Mouse (Mus musculus) gastrocnemius, postnatal 14 days (tissue): ENCODE results near the gene Pparg. TPM values are rescaled to one million over a fixed set of nuclear protein-coding genes. Genes with fewer than 3 reads are reported as not detected.
A peak's percentile ranks its signal among the peaks of the same experiment; 100 is the strongest.

Experiments
- DNase-seq: peaks from one replicate; pipeline ENCODE4 v3.0.0; 2021; ENCODE audit warnings: mixed read lengths
- intact Hi-C: fragments of 180-260 bp; cut with DNase I; formaldehyde crosslinking; loops from one replicate; pipeline ENCODE4 v1.15.1; 2025; ENCODE audit warnings: low total_unique reads
- total RNA-seq, 2 experiments: library from RNA; stranded (reverse); gene quantifications; 2 replicates each; pipeline ENCODE4 v1.2.3; 2021

Gene Pparg
- total RNA-seq, 2 experiments from 2014 or later = 4.0 to 6.7 TPM

DNA sequence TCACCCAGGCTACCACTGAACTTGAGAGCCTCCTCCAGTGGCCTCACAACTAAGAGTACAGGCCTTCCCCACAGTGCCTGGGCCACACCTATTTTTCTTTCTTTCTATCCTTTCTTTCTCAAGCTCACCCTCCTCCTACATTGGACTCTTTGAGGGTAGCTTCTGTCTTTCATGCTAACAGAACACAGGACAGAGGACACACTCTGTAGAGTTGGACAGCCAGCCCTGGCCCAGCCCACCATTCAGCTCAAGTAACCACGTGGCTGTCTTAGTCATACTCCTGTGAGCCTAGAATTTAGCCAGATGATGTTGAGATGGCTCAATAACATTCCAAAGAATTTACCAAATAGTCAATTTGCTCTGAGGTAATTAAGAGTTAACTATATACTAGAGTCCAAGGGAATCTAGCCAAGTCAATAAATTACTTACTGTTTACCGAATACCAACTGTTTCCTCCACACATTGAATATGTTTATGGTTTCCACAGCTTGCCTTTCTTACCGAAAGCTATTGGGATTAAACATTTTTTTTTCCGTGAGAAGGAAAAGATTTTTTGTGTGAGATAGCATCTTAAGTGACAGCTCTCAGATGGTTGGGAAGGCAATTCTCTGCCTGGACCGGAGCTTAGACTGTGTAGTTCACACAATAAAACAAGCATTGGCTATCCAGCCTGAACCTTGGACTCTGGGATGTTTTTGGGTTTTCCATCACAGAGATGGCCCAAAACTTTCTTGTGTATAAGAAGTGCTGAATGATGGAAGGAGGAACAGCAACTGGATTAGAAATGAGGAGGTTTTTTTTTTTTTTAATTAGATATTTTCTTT lies 10.9 kb upstream of the Pparg start:
- intact Hi-C loops = no loop called here
- no peak for DNase-seq

DNA sequence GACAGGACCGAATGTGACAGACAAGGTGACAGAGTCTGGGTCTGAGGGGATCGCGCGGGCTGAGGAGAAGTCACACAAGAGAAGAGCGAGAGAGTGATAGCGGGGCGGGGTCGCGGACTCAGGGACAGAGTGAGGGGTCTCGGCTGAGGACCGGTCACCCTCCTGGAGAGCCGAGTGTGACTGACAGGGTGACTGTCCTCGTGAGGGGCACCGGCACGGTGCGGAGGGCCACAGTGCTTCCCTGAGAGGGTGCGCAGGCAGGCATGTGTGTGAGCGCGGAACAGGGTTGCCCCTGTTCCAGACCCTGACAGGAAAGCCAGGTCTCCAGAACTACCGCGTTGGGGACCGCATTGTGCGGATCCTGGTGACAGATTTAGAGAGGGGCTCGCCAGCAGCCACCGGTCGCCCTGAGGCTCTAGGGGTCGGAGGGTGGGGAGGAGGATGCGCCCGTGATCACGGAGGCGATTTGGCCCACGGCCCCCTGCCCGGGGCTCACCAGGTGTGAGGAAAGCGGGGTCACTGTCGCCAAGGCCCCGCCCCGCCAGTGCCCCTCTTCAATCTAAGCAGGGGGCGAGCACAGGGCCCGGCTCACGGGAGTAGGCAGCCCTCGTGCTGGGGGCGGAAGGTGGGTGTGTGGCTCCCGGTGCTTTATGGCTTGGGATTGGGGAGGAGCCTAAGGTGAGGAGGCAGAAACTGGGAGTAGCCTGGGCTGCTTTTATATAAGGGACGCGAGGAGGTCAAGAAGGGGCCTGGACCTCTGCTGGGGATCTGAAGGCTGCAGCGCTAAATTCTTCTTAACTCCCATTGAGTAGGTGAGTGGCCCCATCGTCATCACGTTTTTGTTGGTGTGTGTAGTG lies 1.1 kb downstream of the Pparg start:
- peak; percentile 7 for DNase-seq
- intact Hi-C loops = no loop called here

DNA sequence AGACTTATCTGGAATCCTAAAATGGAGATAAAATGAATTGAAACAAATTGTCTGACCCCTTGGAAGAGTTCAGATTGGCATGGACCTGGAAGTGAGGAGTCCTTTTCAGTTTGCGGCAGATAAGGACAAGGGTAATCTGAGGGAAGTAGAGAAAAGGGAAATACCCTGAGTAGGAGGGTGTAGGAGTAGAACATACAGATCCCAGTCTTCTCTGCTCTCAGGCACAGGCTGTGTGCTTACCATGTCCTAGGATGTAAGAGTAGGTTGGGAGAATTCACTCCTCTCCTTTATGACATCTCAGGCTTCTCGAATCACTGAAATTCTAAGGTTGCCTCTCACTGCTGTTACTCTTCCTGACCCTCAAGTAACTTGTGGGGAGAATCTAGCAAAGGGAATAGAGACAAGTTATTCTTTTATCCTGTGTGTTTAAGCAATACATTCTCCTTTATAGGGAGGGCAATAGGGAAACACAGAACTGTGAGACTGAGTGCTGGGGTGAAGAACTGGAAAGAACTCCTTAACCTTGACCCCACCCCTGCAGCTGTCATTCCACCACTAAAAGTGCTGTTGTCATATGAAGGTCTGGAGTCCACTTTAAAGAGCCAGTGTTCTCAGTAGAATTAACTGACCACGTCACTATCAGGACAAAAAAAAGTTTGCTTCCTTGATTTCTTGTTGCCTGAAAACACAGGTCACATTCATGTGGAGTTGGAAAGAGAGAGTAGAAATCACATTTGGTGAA lies 6.3 kb downstream of the Pparg start:
- DNase-seq = no peak
- intact Hi-C loops = no loop called here

DNA sequence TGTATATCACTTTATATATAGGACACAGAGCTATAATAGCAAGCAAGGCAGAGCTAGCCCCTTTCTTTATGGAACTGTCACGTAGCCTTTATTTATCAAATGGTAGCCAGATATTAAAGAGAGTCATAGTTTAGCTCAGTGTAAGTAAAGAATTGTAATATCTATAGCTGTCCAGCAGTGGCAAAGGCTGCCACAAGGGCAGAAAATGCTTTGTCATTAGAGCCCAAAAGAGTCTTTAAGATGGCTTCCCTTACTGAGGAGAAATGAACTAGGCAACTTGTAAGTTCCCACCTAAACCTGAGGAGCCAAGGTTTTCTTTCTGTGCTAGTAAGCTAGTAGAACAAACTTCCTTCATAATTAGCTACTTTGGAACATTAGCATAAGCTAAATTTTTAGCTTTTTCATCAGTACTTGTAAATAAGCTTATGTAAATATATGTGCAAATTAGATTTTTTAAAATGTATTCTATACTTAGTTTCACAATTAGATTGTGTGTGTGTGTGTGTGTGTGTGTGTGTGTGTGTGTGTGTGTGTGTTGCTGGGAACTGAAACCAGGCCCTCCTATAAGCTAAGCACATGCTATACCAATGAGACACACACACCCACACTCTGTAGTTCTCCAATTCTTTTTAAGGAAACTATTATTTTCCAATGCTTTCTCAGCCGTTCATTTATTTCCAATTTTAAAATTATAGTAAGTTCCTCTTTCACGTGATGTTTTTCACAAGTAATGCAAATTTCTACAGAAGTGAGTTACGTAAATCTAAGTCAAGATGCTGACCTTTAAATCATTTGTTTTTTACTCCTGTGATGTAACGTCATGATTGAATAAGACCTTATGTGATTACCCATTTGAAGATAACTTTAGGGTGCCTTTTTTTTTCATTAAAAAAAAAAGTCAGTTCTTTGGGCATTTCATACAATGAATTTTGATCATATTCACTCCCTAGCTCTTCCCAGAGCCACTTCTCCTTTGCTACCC lies 14.4 kb downstream of the Pparg start:
- intact Hi-C loops = no loop called here
- DNase-seq = no peak

DNA sequence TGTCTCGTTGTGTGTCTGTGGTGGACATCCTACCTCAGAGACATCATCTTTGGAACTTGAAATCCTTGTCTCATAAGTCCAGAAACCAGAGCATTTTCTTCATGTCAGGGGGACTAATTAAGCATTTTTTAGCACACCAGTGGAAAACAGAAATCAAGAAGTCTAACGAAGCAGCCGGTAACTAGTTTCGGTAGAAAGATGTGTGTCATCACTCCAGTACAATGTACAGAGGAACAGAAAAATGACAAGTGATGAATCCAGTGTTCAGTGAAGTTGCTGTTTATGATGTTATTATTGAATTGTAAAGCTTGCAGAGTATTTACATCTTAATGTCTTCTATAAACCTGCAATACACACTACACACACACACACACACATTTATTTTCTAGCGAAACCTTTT lies 19.8 kb downstream of the Pparg start:
- DNase-seq = no peak
- intact Hi-C loops = no loop called here

DNA sequence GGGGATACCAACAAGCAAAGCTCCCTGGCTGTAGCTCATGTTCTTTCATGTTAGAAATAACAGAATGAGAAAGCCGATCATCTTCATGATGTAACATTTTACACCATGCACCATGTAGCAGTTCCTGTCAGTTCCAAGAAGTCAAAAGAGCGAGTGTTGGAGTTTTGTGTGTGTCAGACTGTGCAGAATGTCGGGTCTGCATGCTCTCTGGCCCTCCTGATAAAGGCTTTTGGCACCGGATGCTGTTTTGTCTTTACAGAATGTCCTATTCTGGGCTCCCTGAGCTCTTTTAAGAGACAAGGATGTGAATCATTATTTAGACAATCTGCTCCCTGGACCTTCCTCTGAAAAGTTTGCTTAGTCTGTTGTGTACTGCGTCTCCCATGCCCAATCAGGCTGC lies 22.0 kb downstream of the Pparg start:
- no peak for DNase-seq
- intact Hi-C loops = no loop called here

DNA sequence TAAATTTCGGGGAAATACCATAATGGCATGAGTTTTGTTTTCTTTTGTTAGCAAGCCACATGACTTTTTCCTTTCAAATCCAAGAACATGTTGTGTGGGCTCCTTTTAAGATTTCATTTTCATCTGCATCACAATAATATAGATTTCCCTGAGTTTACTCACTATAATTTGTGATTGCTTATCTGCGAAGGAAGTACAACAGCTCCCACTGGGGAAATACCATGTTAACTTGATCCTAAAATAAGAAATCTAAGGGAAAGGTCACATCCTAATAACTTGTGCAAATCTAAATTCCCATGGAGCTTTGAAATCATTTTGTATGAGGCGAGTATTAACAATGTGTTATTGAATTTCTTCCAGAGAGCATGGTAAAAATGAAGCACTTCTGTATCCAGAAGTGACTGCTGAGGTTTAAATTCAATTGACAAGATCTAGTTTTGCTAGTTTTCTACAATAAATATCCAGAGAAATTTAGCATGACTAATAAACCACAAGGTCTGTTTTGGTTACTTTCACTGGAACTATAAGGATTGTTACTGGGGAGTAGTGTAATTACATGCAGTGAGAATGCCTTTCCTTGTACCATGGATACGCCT lies 29.3 kb downstream of the Pparg start:
- intact Hi-C loops = no loop called here
- DNase-seq = no peak

DNA sequence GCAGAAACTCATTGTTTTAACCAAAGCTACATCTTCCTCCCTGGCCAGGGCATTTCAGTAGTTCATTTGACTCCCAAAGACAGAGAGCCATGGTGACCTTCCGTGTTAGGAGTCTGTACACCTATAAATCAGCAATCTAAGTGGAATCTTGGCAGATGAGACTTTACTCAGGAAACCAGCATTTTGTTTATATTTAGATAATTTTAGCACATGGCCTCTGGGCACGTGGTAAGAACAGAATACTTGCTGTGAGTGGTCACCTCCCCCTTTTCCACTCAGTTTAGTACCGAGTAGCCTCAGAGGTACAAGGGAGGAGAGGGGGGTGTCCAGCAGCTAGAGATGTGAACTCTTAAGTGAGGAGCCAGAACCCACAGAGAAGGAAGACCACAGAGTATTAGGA lies 36.2 kb downstream of the Pparg start:
- no peak for DNase-seq
- intact Hi-C loops = no loop called here

DNA sequence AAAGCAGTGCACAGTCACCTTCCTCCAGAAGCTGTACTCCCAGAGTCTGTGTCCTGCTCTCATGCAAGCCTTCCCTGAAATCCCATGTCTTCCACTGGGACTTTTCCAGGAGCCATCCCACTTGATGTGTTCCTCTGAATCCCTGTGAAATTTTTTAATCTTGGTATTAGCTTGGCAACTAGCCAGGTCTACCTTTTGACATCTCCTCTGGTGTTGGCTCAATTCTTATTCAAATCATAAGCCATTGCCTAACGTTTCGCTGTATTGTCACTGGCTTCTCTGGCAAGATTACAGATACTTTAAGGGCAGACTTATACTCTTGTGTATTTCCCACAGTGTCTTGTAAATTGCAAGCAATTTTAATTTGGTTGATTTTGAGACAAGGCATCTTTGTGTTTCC lies 43.6 kb downstream of the Pparg start:
- DNase-seq = no peak
- intact Hi-C loops = no loop called here

DNA sequence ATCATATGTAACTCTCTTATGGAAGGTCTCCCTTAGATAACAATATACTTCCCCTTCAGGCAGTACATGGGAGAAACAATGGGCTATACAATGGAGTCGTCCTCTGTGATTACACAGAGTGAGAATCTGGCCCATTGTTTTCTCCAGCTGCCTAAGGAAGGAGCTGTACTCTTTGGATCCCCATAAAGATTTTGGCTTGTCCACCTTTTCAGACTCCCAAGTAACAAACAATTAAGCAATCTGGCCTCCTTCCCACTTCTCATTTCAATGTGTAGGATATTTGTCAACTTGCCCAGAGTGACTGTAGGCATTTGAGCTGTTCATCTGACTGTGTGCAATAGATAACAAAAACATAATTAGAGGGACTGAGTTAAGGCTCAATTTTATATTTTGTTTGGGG lies 50.7 kb downstream of the Pparg start:
- no peak for DNase-seq
- intact Hi-C loops = no loop called here

DNA sequence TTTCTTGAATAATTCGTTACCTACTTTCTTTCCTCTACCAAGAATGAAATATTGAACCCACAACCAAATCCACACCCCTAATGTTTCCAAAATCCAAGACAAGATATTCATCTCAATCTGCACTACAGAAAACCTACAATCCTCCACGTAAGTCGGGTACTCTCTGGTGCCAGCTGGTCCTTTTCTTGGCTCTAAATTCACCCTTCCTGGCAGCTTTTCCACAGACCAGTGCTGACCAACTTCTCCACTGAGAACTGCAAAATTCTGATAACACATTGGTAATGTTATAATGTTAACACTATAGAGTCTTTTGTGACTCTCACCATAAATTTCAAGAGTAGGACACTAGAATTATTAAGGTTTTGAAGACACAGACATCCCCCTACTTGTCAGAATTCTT lies 57.4 kb downstream of the Pparg start:
- DNase-seq = no peak
- intact Hi-C loops = no loop called here

DNA sequence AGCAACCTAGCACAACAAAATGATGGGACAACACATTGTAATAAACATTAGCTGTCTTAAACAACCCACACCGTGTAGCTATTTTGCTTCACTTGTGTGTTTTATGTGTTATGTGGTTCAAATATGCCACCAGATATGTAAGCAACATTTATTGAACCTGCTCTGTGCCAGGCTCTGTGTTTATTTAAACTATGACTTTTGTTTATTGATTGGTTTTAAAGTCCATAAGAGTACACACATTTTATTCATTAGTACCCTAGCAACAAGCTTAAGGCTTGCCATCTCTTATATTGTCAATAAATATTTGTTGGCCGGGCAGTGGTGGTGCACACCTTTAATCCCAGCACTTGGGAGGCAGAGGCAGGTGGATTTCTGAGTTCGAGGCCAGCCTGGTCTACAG lies 58.2 kb downstream of the Pparg start:
- no peak for DNase-seq
- intact Hi-C loops = no loop called here

DNA sequence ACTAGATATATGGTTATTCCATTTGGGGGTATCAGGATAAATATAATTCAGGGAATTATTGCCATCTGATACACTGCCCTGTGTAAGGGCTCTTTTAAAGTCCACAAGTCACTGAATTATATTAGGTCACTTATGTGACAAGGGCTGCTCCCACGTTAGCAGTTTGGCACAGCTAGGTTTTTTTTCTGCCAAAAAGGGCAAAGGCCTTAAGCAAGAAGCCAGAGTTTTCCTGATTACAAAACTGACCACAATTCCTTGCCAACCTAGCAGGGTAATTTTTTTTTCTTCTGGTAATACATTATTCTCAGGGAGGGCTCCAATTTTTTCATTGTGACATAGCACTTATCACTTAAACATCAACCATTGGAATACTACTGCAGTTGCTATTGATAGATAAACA lies 60.2 kb downstream of the Pparg start:
- DNase-seq = no peak
- intact Hi-C loops = no loop called here

DNA sequence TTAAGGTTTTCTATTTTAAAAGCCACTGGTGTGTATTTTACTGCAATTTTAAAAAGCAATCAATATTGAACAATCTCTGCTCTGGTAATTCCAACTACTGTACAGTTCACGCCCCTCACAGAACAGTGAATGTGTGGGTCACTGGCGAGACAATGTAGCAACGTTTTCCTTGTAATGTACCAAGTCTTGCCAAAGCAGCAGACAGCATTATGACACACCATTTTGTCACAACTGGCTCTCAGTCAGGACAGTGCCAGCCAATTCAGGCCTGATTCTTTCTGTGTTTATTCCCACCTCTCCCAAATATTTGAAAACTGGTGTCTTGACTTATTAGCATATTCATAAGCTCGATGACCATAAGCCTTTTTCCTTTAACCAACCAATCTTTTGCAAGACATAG lies 60.9 kb downstream of the Pparg start:
- intact Hi-C loops = no loop called here
- no peak for DNase-seq

DNA sequence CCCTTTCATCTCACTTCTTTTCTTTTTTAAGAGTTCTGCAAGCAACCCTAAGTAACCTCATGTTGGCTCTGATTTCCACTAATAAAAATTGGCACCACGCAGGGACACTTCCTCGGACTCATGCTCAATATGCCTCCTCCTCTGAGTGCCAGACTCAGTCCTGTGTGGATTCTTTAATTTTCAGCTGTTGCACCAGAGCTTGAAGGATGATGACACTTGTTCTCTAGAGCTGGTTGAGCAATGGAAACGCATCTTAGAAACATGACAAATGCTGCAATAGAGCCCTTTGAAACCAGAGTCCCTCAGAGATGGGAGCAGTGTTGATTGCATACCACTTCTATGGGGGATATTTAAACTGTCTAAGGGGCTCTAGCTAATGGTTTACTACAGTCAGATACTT lies 63.7 kb downstream of the Pparg start:
- DNase-seq = peak; percentile 3

DNA sequence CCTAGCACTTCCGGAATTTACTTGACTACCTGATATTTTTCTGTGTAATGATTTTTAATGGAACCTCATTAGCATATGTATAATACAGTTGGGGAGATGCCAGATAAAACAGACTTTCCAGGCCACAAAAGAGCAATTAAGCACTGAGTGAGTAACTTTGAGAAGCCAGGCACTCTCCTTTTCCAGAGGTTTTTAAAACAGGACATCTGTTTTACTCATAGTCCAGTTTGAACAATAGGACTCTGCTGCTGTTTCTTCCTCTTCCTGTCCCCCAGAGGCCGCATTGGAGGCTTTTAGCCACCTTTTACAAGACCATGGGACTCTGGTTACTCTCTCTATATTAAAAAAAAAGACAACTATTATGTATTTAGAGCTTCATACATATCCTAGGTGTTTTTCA lies 72.0 kb downstream of the Pparg start:
- no peak for DNase-seq
- intact Hi-C loops = no loop called here

More for the DNA sequence above, 63.7 kb downstream of the Pparg start:
- intact Hi-C loops = no loop called here

DNA sequence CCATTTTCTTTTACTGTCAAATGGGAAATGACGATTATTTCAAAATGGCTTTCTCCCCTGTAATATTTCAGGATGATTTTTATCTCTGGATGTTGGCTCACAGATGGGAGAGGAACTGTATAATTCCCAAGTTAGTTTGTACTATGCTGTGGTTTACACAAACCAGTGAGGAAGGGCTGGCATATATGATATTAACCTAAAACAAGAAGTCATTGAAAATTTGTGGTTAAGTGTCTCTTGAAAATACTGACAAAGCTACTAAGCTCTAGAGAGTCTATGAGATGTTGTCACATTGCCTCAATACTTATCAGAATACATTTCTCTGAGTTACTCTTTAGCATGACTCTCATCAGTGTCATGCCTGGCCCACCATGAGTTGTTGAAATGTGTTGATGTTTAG lies 73.3 kb downstream of the Pparg start:
- intact Hi-C loops = no loop called here

DNA sequence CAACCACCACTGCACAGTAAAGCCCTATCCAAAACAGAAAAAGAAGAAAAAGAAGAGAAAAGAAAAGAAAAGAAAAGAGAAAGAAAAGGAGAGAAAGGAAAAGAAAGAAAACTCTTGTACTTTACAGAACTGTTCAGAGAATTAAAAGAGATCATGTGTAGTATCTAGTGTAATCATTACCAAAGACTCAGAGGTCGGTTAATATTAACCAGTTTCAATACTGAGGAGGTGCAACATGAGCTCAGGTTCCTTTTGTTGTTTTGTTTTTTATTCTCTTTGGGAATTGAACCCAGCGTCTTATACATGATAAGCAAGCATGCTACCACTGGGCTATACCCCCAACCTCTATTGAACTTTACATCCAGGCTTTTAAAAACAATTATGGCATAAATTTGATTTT lies 74.1 kb downstream of the Pparg start:
- intact Hi-C loops = no loop called here
- DNase-seq = no peak

More for the DNA sequence above, 73.3 kb downstream of the Pparg start:
- no peak for DNase-seq
